Mouse (Mus musculus) spleen, adult 2 months (tissue): Measurements from ENCODE around the gene Cdcp2.

Experiments used
- CTCF ChIP-seq: fragments of 200-500 bp; IDR thresholded peaks from 2 replicates; pipeline ENCODE4 v1.5.1; 2011; ENCODE audit warnings: mild to moderate bottlenecking, inconsistent platforms; ENCODE audit not compliant: insufficient read depth, insufficient read length, insufficient replicate concordance; ENCODE audit errors: extremely low read depth
- POLR2A ChIP-seq: fragments of 200-500 bp; IDR thresholded peaks from 2 replicates; pipeline ENCODE4 v1.6.1; 2011; ENCODE audit warnings: low read depth, low read length, inconsistent platforms

GRCm38 (mm10) chr4:107075456-107075855, 21.2 kb upstream of the Cdcp2 start:
- TF ChIP-seq CTCF (no peak), POLR2A (no peak)
